Mouse (Mus musculus): Measurements from ENCODE around the gene Fam234a. TPM values are rescaled to one million over a fixed set of nuclear protein-coding genes. Genes with fewer than 3 reads are reported as not detected.

The Fam234a gene
- 117 and 127 TPM in 2 replicates for polyA plus RNA-seq (2012; rRNA removed)

DNA sequence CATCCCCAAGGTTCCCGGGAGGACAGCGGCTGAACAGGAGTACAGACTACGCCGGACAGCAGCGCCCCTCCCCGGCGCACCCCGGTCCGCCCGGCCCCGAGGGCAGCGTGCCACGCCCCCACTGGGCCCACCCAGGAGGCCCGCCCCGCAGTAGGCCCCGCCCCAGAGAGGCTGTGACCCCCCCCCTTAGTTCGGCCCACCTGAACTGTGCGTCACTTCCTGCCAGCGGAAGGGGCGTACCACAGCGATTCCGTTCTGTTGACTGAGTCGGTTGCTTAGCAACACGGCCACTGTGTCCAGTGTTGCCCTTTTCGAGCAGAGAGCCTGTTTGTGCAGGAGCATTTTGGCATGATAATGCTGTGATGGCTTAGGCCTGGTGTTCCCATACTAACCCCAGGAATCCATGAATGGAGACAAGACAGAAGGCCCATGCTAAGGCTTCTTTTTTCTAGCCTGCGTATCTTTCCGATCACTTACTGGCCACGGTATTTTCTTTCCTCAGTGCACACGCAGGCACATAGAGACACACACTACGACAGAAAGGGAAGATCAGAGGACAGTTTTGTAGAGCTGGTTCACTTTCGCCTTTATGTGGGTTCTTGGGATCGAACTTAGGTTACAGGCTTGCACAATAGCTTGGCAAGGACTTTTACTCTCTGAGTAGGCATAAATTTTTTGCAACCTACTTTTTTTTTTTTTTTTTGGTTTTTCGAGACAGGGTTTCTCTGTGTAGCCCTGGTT lies at the start of gene Fam234a:
Gene Fam234a, minus strand, starts transcription at position 142 of the 741 bp plus-strand sequence.

GRCm38 (mm10) chr17:26252539-26253251 lies 8.7 kb upstream of the Fam234a start, which contains the start of gene Luc7l:
Gene Luc7l, plus strand, starts transcription at chr17:26252896.

DNA sequence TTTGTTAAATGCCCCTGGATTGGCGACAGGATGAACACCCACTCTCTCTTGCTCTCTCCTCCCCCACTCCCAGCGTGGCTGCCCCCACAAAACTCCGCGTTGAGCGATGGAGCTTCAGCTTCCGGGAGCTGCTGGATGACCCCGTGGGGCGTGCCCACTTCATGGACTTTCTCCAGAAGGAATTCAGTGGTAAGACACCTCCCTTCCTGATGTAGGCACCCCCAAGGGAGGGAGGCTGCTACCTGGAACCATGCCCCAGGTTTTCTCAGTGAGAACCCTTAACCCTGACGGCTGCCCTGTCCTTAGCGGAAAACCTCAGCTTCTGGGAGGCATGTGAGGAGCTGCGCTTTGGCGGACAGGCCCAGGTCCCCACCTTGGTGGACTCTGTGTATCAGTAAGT lies 36.4 kb downstream of the Fam234a start, which contains the start of gene Arhgdig:
Gene Arhgdig, minus strand, starts transcription at position 101 of the 400 bp plus-strand sequence.

DNA sequence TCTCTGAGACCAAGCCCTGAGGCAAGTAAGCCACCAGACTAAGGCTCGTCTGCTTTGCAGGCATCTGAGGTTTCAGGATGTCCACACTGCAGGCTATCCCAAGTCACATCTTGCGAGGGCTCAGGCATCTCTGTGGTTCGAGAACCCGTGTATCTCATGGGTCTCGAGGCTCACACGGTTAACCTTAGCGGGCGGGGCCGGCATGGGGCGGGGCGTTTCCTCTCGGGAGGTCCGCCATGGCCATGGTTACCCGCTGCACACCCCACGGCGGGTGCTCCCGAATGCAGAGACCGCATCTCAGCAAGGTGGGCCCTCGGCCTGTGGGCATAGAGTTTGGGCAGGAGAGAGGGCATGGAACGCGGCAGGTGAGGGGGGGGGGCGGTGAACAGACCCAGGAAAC lies 41.3 kb downstream of the Fam234a start, which contains the start of gene Rgs11:
Gene Rgs11, plus strand, starts transcription at position 215 of the 400 bp plus-strand sequence.

GRCm38 (mm10) chr17:26198892-26199291 lies 45.1 kb downstream of the Fam234a start, which contains the start of gene Pdia2:
Gene Pdia2, minus strand, starts transcription at chr17:26199087.

Other genes with a start within 250 kb of the Fam234a start
- 38.3 and 41.6 TPM in 2 replicates for gene Rab11fip3, start 174.7 kb downstream of the Fam234a start, polyA plus RNA-seq (2012; rRNA removed)
- gene Decr2, start 153.9 kb downstream of the Fam234a start, polyA plus RNA-seq (2012; rRNA removed): 15.3 and 15.4 TPM in 2 replicates
- 57.7 and 61.7 TPM in 2 replicates for gene Nme4, start 148.6 kb downstream of the Fam234a start, polyA plus RNA-seq (2012; rRNA removed)
- gene Tmem8, start 130.9 kb downstream of the Fam234a start, polyA plus RNA-seq (2012; rRNA removed): 40.3 and 47.3 TPM in 2 replicates
- 95.9 and 102 TPM in 2 replicates for gene Mrpl28, start 120.7 kb downstream of the Fam234a start, polyA plus RNA-seq (2012; rRNA removed)
- 24.2 and 26.3 TPM in 2 replicates for gene Axin1, start 105.6 kb downstream of the Fam234a start, polyA plus RNA-seq (2012; rRNA removed)
- gene Pdia2, start 45.2 kb downstream of the Fam234a start, polyA plus RNA-seq (2012; rRNA removed): 0.86 and 1.4 TPM in 2 replicates
- 105 and 112 TPM in 2 replicates for gene Rgs11, start 41.3 kb downstream of the Fam234a start, polyA plus RNA-seq (2012; rRNA removed)
- gene Arhgdig, start 36.5 kb downstream of the Fam234a start, polyA plus RNA-seq (2012; rRNA removed): 52.7 and 53.4 TPM in 2 replicates
- 37.2 and 38.4 TPM in 2 replicates for gene Luc7l, start 8.7 kb upstream of the Fam234a start, polyA plus RNA-seq (2012; rRNA removed)
- gene Neurl1b, start 170.6 kb upstream of the Fam234a start, polyA plus RNA-seq (2012; rRNA removed): 49.4 and 64.5 TPM in 2 replicates